Mouse (Mus musculus): Measurements from ENCODE around the gene Thap11.
"Not testable (repeated sequence)": the region's sequence is repeated elsewhere in the genome, so short reads cannot be mapped to it uniquely, and the experiment has no call there.

Thap11 gene

DNA sequence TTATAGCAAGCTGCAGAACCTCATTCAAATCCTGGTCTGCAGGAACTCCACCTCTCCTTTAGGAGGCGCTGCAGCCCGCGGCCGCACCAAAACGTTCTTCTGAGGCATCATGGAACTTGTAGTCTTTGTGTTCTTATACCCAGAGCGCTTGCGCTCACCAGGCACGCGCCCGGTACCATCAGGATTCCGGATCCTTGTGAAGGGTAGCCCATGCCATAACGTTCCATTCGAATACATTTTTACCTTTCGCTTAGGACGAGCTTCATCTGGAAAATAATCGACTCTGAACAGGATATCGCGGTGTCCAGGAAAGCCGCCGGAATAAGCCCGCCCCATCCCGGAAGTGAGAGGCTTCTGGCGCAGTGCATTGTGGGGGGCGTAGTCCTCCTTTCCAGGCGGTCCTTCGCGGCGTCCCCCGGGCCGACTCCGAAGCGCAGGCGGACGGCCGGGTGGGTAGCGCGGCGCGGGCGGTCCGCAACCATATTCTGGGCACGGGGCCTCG lies at the start of gene Thap11:
Gene Thap11, plus strand, starts transcription at position 418 of the 502 bp plus-strand sequence.
- DNase-seq (ENCODE audit: low spot score in 2 of 2), result peak; percentile 90 to 93

GRCm38 (mm10) chr8:105805346-105805745 lies 49.6 kb upstream of the Thap11 start:
- no peak for DNase-seq (ENCODE audit: low spot score in 2 of 2)

GRCm38 (mm10) chr8:105805964-105806363 lies 49.0 kb upstream of the Thap11 start:
- DNase-seq (ENCODE audit: low spot score in 2 of 2), result no peak

DNA sequence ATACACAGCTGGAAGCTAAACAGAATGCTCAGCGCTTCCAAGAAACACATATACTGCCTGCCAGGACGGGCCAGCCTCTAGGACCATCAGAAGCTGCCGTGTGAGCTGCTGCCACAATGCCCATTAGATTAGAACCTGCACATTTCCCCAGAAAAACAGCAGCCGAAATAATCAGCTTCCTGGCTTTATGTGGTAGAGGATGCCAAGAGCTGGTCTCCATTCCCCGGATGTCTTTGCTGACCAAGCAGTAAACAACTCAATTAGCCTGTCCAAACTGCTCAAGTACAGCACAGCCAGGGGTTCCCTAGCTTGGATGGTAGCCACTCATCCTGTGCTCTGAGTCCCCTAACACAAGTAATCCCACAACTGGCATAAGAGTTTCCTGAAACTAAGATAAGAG lies 47.2 kb upstream of the Thap11 start:
- no peak for DNase-seq (ENCODE audit: low spot score in 2 of 2)

DNA sequence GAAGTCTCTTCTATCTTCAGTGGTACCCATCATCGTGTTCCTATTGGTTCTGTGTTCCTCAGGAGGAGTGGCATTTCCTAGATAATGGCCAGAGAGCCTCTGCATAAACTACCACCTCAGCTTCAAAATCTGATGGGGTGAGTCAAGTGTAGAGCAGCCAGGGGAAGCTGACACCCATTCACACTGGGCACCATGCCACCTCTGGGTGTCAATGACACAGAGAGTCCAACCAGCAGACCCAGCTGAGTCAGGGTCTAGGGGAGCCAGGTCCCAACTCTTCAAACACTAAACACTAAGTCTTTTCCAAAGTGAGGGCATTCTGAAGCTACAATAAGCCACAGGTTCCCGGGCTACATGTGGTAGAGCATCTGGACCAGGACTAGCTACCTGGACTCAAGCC lies 46.5 kb upstream of the Thap11 start:
- no peak for DNase-seq (ENCODE audit: low spot score in 2 of 2)

- no peak for DNase-seq (ENCODE audit: low spot score in 2 of 2)
Observed at GRCm38 (mm10) chr8:105810245-105810786, 44.6 kb upstream of the Thap11 start.

DNA sequence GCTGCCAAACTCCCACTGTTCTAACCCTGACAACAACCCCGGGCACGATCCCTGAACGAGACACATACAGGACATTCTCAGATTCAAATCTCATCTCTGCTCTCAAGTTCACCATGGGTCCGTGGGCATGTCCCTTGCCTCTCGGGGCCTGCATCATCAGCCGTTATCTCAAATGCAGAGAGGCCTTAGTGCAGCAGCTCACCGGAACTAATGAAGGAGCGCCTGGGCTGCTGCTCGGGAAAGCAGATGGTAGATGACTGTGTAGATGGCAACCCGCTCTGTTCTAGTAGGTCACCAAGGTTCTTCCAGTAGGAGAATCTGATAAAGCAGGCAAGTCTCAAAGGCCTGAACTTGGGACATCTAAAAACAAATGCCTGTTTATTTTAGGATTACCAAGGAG lies 43.9 kb upstream of the Thap11 start:
- no peak for DNase-seq (ENCODE audit: low spot score in 2 of 2)

DNA sequence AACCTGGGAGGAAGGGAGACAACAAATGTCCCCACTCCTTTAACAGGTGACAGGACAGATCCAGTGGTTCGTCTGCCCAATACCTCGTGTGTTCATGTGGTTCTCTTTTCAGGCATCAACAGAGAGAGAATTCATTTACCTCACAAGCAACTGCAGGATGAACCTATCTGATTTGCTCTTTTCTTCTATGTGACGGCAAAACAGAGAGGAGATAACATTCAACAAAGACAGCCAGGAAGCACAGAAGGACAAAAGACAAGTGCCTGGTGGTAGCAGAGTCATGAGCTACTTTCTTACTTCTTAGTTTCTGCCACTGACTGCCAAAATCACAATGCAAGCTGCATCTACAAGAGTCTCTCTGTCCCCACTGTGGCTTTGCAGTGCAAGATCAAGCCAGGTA lies 43.4 kb upstream of the Thap11 start:
- no peak for DNase-seq (ENCODE audit: low spot score in 2 of 2)

- DNase-seq (ENCODE audit: low spot score in 2 of 2), result no peak
Observed at GRCm38 (mm10) chr8:105812511-105812910, 42.4 kb upstream of the Thap11 start.

DNA sequence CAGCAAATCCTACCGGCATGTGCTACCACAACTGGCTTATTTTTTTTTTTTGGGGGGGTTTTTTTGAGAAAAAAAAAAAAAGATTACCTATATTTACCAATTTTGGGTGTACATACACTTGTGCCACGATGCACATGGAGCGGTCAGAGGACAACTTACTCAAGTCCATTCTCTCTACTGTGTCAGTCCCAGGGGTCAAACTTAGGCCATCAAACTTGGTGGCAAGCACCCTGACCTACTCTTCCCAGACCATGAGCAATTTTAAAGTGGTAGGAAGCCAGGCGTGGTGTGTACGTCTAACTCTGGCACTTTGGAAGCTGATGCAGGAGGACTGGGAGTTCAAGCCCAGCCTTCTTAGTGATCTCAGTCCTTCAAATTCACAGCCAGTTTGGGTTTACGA lies 41.7 kb upstream of the Thap11 start:
- DNase-seq (ENCODE audit: low spot score in 2 of 2), result no peak

DNA sequence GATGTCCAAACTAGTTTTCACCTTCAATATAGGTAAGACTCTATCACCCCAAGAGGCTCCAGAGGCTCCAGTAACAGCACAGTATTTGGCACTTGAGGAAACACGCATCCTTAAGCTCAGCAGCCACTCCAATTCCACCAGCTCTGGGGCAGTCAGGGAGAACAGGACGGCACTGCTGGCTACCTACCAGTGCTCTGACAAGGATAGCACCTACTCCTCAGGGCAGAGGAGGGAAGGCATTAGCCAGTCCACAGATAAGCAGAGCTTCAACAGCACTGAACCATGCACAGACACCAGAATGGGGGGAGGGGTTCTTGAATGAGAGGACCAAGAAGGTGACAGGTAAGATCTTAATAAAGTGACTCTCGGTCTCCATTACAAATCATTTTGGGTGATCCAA lies 35.3 kb upstream of the Thap11 start:
- no peak for DNase-seq (ENCODE audit: low spot score in 2 of 2)

- DNase-seq (ENCODE audit: low spot score in 2 of 2), result no peak
Observed at GRCm38 (mm10) chr8:105820925-105821324, 34.0 kb upstream of the Thap11 start.

DNA sequence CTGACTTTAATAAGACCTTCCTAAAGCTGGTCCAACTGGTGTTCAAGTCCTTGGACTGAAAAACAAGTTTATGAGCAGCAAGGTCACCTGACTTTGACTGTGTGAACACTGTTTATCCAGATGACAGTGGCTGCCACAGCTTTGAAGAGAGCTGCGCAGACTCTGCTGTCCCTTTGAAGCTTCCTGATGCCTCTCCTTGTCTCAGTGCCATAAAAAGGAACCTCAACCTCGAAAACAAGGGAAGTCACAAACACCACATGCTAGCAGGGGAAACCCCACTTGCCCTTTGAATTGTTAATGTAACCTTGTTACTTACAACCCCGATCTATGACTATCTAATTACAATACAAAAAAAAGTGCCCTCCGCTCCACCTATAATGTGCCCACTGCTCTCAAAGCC lies 29.4 kb upstream of the Thap11 start:
- DNase-seq (ENCODE audit: low spot score in 2 of 2), result no peak

- no peak for DNase-seq (ENCODE audit: low spot score in 2 of 2)
Observed at GRCm38 (mm10) chr8:105826379-105826778, 28.6 kb upstream of the Thap11 start.

DNA sequence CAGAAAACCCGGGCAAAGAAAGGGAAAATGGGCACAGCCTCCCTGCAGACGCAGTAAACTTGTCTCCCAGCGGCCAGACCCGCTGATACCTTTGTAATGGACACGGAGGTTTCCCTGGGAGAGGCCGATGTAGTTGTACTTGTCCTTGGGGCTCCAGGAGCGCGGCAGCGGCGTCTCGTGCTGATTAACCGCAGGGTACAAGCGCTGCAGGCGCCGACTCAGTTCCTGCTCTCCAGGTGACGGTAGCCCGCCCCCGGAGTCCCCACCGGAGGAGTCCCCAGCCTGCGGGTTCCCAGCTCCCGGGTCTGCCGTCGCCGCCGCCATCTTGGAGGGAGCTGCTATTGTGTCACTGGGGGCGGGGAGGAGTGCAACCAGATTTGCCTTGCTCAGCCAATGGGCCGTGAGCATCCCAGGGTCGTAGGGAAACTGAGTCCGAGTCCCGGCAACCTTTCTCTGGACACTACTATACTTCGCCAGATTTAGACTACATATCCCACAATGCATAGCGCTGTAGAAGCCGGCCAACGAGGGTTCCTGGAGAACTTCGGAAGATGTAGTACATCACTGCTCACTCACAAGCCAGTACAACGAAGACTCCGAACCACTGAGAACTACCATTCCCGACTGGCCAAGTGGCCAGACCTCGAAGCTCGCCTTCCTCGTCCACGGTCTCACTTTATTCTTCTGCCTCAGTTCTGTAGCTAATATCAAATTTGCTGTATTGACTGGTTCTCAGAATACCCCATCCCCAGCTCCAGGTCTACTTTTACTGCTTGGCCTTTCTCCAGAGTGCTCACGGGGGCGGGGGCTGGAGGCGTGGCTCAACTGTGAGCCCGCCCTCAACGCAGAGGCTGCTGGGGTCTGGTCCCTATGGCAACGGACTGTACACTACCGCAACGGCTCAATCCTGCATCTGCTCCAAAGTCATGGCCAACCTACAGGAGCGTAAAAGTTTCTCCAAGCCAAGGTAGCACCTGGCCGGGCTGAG lies 27.8 kb upstream of the Thap11 start, which contains the start of the genes Ranbp10 and Tsnaxip1:
Gene Ranbp10, minus strand, starts transcription at position 490 of the 988 bp plus-strand sequence.
Gene Tsnaxip1, plus strand, starts transcription at position 871 of the 988 bp plus-strand sequence.
- peak; percentile 94 to 97 for DNase-seq (ENCODE audit: low spot score in 2 of 2)

GRCm38 (mm10) chr8:105833740-105834139 lies 21.2 kb upstream of the Thap11 start:
- not testable (repeated sequence) for DNase-seq (ENCODE audit: low spot score in 2 of 2)

DNA sequence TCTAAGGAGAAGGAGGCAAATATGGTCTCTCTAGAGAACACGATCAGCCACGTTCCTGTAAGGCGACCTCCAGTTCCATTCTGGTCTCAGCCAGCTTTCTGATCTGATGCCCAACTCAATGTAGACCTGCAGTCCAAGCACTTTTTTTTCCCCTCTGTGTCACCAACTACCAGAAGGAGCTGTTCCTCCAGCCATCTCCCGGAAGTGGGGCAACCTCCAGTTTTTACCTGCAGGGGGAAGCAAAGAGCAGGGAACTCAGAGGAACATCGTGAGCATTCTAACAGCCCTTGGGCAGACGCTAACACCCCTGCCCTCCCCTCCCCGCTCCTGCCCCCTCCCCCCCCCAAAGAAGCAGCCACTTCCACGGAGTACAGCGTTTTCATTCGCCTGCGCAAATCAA lies 19.6 kb upstream of the Thap11 start:
- DNase-seq (ENCODE audit: low spot score in 2 of 2), result peak; percentile 75 to 90

- no peak for DNase-seq (ENCODE audit: low spot score in 2 of 2)
Observed at GRCm38 (mm10) chr8:105836991-105837390, 17.9 kb upstream of the Thap11 start.

DNA sequence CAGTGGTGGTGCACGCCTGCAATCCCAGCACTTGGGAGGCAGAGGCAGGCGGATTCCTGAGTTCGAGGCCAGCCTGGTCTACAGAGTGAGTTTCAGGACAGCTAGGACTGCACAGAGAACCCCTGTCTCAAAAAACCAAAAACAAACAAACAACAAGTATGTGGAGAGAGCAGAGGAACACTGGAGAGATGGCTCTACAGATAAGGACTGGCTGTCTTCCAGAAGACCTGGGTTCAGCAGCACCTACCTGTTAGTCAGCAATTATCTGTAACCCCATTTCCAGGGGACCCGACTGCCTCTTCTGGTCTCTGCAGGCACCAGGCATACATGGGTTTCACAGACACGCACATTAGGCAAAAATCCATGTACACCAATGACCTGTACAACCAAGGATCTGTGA lies 15.7 kb upstream of the Thap11 start:
- no peak for DNase-seq (ENCODE audit: low spot score in 2 of 2)

DNA sequence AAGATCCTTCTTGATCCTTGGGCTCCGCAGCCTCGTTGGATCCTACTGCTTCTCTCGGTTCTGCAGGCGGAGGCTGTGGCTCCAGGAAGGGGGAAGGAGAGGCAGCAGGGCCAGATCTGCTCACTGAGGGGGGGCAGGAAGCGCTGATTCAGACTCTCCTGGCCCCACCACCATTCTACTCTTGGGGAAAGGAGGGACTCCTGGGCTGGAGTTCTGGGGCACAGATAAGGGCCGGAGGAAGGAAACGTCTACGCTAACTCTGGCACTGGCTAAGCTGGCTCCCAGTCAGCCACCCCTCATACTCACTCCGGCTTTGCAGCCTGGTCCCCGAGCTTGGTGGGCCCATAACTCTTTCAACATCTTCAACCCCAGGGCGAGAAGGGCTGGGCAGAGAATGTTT lies 8.3 kb upstream of the Thap11 start:
- DNase-seq (ENCODE audit: low spot score in 2 of 2), result no peak

DNA sequence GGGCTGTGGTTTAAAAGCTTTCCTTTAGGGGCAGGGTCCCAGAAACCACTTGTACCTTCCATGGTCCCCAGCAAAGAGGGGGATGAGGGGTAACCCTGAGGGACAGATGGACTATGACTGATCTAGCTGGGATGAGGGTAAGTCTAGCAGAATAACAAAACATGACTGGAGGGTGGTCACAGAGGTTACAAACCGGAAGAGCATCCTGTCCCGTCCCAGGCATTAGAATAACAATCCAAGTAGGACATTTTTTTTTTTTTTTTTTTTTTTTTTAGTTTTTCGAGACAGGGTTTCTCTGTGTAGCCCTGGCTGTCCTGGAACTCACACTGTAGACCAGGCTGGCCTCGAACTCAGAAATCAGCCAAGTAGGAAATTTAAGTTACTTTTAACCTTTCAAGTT lies 4.9 kb upstream of the Thap11 start:
- no peak for DNase-seq (ENCODE audit: low spot score in 2 of 2)

DNA sequence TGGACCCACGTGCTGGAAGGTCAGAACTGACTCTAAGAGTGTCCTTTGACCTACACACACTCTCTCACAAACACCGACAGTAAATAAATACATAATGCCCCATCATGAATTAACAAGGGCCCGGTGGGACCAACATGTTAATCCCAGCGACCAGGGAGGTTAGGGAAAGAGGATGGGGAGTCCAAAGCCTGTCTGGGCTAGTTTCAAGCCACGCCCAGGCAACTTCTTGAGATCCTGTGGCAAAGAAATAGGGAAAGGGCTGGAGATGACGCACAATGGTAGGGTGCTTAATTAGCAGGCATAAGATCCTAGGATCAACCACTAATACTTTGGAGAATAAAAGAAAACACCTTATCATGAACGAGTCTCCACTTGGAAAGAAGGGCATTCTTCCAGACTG lies 4.3 kb upstream of the Thap11 start:
- DNase-seq (ENCODE audit: low spot score in 2 of 2), result no peak

DNA sequence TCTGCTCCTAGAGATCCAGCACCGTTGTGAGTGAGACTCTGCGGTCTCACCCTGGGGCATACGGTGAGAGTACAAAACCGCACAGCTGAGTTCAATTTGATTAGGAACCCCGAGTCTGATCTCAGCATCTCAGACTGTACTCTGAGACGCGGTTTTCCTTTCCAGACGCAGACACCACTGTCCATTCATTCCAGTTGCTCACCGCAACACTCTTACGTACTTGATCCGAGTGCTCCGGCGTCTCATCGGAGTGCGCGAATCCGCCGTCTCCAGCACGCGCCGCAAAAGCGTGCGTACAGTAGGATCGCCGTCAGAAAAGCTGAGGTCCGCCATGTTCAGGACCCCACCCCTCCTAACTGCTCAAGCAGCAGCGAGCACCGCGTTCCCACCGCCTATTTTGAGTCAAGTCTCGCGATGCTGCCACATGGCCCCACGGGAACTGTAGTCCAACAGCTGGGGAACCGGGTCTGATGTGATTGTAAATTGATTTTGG lies 3.2 kb upstream of the Thap11 start:
- peak; percentile 89 to 91 for DNase-seq (ENCODE audit: low spot score in 2 of 2)

Data from thymus, postnatal 10 days (tissue).